Mouse (Mus musculus) olfactory bulb, adult 2 months (tissue): Measurements from ENCODE around the gene Ndufv1.

Experiments
- CTCF ChIP-seq: fragments of 200-500 bp; IDR thresholded peaks from 2 replicates; pipeline ENCODE4 v1.5.1; 2012; ENCODE audit warnings: low read depth, mild to moderate bottlenecking, low read length, moderate library complexity; ENCODE audit not compliant: insufficient read depth
- POLR2A ChIP-seq: fragments of 200-500 bp; IDR thresholded peaks from 2 replicates; pipeline ENCODE4 v1.6.1; 2012; ENCODE audit warnings: mild to moderate bottlenecking, low read depth, low read length, moderate library complexity; ENCODE audit not compliant: insufficient read depth

- no peak for TF ChIP-seq CTCF
- no peak for TF ChIP-seq POLR2A
These were observed 24.5 kb downstream of the Ndufv1 start for GRCm38 (mm10) chr19:3988066-3988465.
